Mouse (Mus musculus): ENCODE measurements at regions not wholly inside any gene's neighbourhood (a gene's known extent, or its start where the extent isn't known, plus 50 kb on each side); places are given as distances from the start of the nearest gene placed in this dataset.

GRCm38 (mm10) chr7:130098606-130099005, 421.6 kb downstream of the Ate1 start:
- TF ChIP-seq CTCF (IDR thresholded peaks at IDR 0.05; ENCODE audit: low read depth) (no peak), EP300 (IDR thresholded peaks at IDR 0.05; ENCODE audit: low read depth) (no peak)
